Comparison of ENCODE assay signal across 9 mouse cellular contexts in the genomic region with DNA sequence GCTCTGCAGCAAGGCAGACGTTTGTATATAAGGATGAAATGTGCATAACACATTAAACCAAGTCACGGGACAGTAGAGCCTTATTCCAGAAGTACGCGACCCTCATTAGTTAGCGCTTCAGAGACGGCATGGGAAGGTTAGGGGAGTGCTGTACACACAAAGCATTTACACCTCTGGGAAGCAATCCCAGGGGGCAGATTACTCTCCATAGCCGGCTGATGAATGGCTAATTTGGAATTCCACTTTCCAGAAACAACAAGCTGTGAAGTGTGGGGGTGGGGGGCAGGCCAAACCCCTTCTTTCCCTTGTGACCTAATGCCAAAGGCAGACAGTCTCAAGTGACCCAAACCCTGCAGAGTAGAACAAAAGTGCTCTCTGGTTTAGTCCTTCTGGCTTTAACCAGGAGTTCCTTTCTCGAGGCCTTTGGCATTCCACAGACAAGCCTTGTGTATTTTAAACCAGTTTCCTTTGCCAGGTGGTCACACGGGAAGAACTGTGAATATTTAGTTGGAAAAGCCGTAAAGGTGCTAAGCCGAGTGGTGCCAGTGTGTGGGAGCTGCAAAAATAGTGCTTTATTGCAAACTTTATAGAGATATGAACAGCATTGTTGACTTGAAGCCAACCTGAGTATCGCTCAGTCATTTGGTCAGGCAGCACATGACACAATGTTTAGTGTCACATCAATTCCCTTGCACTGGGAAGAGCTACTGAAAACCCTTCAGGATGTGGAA. TPM values are rescaled to one million over a fixed set of nuclear protein-coding genes. Genes with fewer than 3 reads are reported as not detected.
DNase-seq lines count a peak whose midpoint lies in the region; ATAC-seq lines count a peak whose summit lies in the region.
"Had no signal": no experiment of that assay in that cellular context is flagged by ENCODE, and none has a peak within 500 bp of the region (broad histone marks: within the 10 kb centered on the region; RNA-seq: fewer than 3 reads in every experiment).

No protein-coding gene starts in this region.

- H3K9me3 ChIP-seq in midbrain, embryonic 11.5 days (ENCODE audit: control insufficient read depth, low read length), result no peaks in the 10 kb centered on the region
- no peaks in the 10 kb centered on the region for H3K9me3 ChIP-seq in midbrain, embryonic 15.5 days
- no peaks in the 10 kb centered on the region for H3K9me3 ChIP-seq in forebrain, embryonic 13.5 days (replicated peaks)
- no peaks in the 10 kb centered on the region for H3K9me3 ChIP-seq in neural tube, embryonic 11.5 days (ENCODE audit: control insufficient read depth, low read length)

- no peak overlapping the region for H3K4me3 ChIP-seq in midbrain, embryonic 11.5 days (ENCODE audit: low read depth, low read length)
- H3K4me3 ChIP-seq in midbrain, embryonic 15.5 days, result no peak overlapping the region
- no peak overlapping the region for H3K4me3 ChIP-seq in forebrain, embryonic 13.5 days
- no peak overlapping the region for H3K4me3 ChIP-seq in neural tube, embryonic 11.5 days (ENCODE audit: low read depth, low read length)

- no peaks in the 10 kb centered on the region for H3K27me3 ChIP-seq in midbrain, embryonic 11.5 days (ENCODE audit: control insufficient read depth, insufficient read depth, low read length)
- no peaks in the 10 kb centered on the region for H3K27me3 ChIP-seq in midbrain, embryonic 15.5 days (replicated peaks)
- H3K27me3 ChIP-seq in forebrain, embryonic 13.5 days, result no peaks in the 10 kb centered on the region
- H3K27me3 ChIP-seq in neural tube, embryonic 11.5 days (ENCODE audit: control insufficient read depth, insufficient read depth, low read length), result no peaks in the 10 kb centered on the region

- peak; percentile 85 for DNase-seq in midbrain, embryonic 11.5 days (ENCODE audit: low spot score, missing footprints)
- peak; percentile 27 for DNase-seq in kidney, postnatal 10 days
- peak; percentile 63 for DNase-seq in neural tube, embryonic 11.5 days (ENCODE audit: low spot score)
- no peak for DNase-seq in spleen, adult 18-20 months
- DNase-seq in gastrocnemius, postnatal 14 days, result no peak
- DNase-seq in adrenal gland, adult 8-10 months, result no peak
- DNase-seq: cerebellum, adult 11-12 months had no signal

- H3K27ac ChIP-seq in midbrain, embryonic 11.5 days (ENCODE audit: low read depth, low read length), result no peak overlapping the region
- no peak overlapping the region for H3K27ac ChIP-seq in midbrain, embryonic 15.5 days
- H3K27ac ChIP-seq in forebrain, embryonic 13.5 days, result no peak overlapping the region; the same call in 1 of the 2 replicates
- H3K27ac ChIP-seq in neural tube, embryonic 11.5 days (ENCODE audit: low read depth, low read length), result no peak overlapping the region

- no peak overlapping the region for H3K9ac ChIP-seq in midbrain, embryonic 11.5 days (ENCODE audit: low read length)
- H3K9ac ChIP-seq in midbrain, embryonic 15.5 days, result no peak overlapping the region
- H3K9ac ChIP-seq in forebrain, embryonic 13.5 days, result no peak overlapping the region
- H3K9ac ChIP-seq in neural tube, embryonic 11.5 days (ENCODE audit: low read length), result no peak overlapping the region

- peak; percentile 46; the same call in 1 of the 2 replicates for ATAC-seq in midbrain, embryonic 11.5 days (ENCODE audit: low FRiP score)
- ATAC-seq in midbrain, embryonic 15.5 days (replicated peaks), result no peak
- ATAC-seq in forebrain, embryonic 13.5 days, result peak; percentile 59; the same call in 1 of the 2 replicates
- ATAC-seq in neural tube, embryonic 11.5 days (ENCODE audit: insufficient read depth, low FRiP score, low TSS enrichment), result peak; percentile 68

- WGBS in midbrain, embryonic 11.5 days, result 25% methylated on average over 12 of the region's 12 CpGs
- WGBS in midbrain, embryonic 15.5 days, result 25% methylated on average over 12 of the region's 12 CpGs
- 14% methylated on average over 12 of the region's 12 CpGs for WGBS in forebrain, embryonic 13.5 days
- WGBS in neural tube, embryonic 11.5 days, result 24% methylated on average over 12 of the region's 12 CpGs

- H3K36me3 ChIP-seq in midbrain, embryonic 11.5 days (ENCODE audit: control insufficient read depth, insufficient read depth, low read length), result no peaks in the 10 kb centered on the region
- H3K36me3 ChIP-seq in midbrain, embryonic 15.5 days (replicated peaks), result no peaks in the 10 kb centered on the region
- H3K36me3 ChIP-seq in forebrain, embryonic 13.5 days (ENCODE audit: poor library complexity, severe bottlenecking), result no peaks in the 10 kb centered on the region
- no peaks in the 10 kb centered on the region for H3K36me3 ChIP-seq in neural tube, embryonic 11.5 days (ENCODE audit: control insufficient read depth, insufficient read depth, low read length)

- peaks cover 6% of the 10 kb centered on the region for H3K4me1 ChIP-seq in midbrain, embryonic 11.5 days (ENCODE audit: control insufficient read depth, insufficient read depth, low read length)
- peaks cover 7% of the 10 kb centered on the region; the same call in 1 of the 2 replicates for H3K4me1 ChIP-seq in midbrain, embryonic 15.5 days
- peaks cover 10% of the 10 kb centered on the region for H3K4me1 ChIP-seq in forebrain, embryonic 13.5 days
- H3K4me1 ChIP-seq in neural tube, embryonic 11.5 days (ENCODE audit: control insufficient read depth, insufficient read depth, low read length), result peaks cover 9% of the 10 kb centered on the region; the same call in 1 of the 2 replicates

- intact Hi-C loops in gastrocnemius, postnatal 14 days (cut with DNase I; ENCODE audit: low total_unique reads), result no loop called here

- no peak overlapping the region for H3K4me2 ChIP-seq in midbrain, embryonic 11.5 days
- no peak overlapping the region for H3K4me2 ChIP-seq in midbrain, embryonic 15.5 days
- H3K4me2 ChIP-seq in forebrain, embryonic 13.5 days, result peak overlapping the region; percentile 11; the same call in 1 of the 2 replicates
- no peak overlapping the region for H3K4me2 ChIP-seq in neural tube, embryonic 11.5 days (ENCODE audit: low read depth)

RNA-seq across cellular contexts. Expression of a gene that starts 37.3 kb away (rescaled TPM):
- 375 and 403 TPM in 2 replicates for polyA plus RNA-seq in midbrain, embryonic 11.5 days (2014; fragmentation: Nextera tagmentation; extraction: Ambion mirVana)
- 93.2 and 107 TPM in 2 replicates for polyA plus RNA-seq in midbrain, embryonic 15.5 days (2015; fragmentation: Nextera tagmentation; extraction: Ambion mirVana)
- polyA plus RNA-seq in forebrain, embryonic 13.5 days (2015; fragmentation: Nextera tagmentation; extraction: Ambion mirVana), result 189 and 196 TPM in 2 replicates
- polyA plus RNA-seq in neural tube, embryonic 11.5 days (2014; fragmentation: Nextera tagmentation; extraction: Ambion mirVana), result 411 and 424 TPM in 2 replicates
- total RNA-seq in gastrocnemius, postnatal 14 days (2021), result 100 to 1,000 TPM; 490 to 594 TPM
- total RNA-seq in adrenal gland, adult 8-10 months (2022), result 100 to 1,000 TPM; 265 to 302 (median 283) TPM

RNA-seq across cellular contexts. Expression of a gene that starts 37.6 kb away (rescaled TPM):
- polyA plus RNA-seq in midbrain, embryonic 11.5 days (2014; fragmentation: Nextera tagmentation; extraction: Ambion mirVana), result 1.3 and 1.4 TPM in 2 replicates
- 0.87 and 1.3 TPM in 2 replicates for polyA plus RNA-seq in midbrain, embryonic 15.5 days (2015; fragmentation: Nextera tagmentation; extraction: Ambion mirVana)
- polyA plus RNA-seq in forebrain, embryonic 13.5 days (2015; fragmentation: Nextera tagmentation; extraction: Ambion mirVana), result 1.2 and 1.3 TPM in 2 replicates
- 4.7 and 6.9 TPM in 2 replicates for polyA plus RNA-seq in neural tube, embryonic 11.5 days (2014; fragmentation: Nextera tagmentation; extraction: Ambion mirVana)
- 1,000 to 10,000 TPM; 1,017 to 1,171 TPM for total RNA-seq in gastrocnemius, postnatal 14 days (2021)
- 1 to 10 TPM; 1.4 to 2.4 (median 2.0) TPM for total RNA-seq in adrenal gland, adult 8-10 months (2022)

Comparison
In these comparisons a context has a peak if more than half of its experiments do, and no peak if none do; other contexts are left out.
1. DNase-seq: peak in midbrain, embryonic 11.5 days (single experiment), kidney, postnatal 10 days (single experiment) and neural tube, embryonic 11.5 days (single experiment); none in spleen, adult 18-20 months (0 of 2), gastrocnemius, postnatal 14 days (single experiment) and adrenal gland, adult 8-10 months (single experiment).